Mouse (Mus musculus) T-cell, adult 2 months (primary cell): Measurements from ENCODE around the gene L3hypdh.
"Not testable (repeated sequence)": the region's sequence is repeated elsewhere in the genome, so short reads cannot be mapped to it uniquely, and the experiment has no call there.

Experiments used
- DNase-seq: peaks from one replicate; pipeline ENCODE4 v3.0.0; 2022; ENCODE audit warnings: low spot score

The L3hypdh gene

GRCm38 (mm10) chr12:72053303-72053702, 31.9 kb downstream of the L3hypdh start:
- no peak for DNase-seq

DNA sequence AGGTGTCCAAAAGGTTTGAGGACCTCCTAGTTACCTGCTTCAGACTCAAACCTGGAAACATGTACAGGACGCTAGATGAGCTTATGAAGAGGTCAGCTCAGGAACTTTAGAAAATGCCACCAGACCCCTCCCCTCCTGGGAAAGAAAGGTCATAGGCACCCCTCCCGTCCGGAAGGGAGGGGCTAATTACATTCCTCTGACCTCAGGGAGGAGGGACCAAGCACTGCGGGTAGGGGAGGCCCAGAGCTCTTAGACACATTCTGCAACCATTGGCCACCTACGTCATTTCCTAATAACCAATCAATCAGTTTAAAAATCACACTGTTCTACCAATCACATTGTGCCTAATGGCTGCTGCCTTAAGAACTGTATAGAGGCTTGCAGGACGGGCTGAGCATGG, 32.7 kb downstream of the L3hypdh start:
- no peak for DNase-seq

- DNase-seq = no peak
Observed at GRCm38 (mm10) chr12:72050821-72051220, 34.4 kb downstream of the L3hypdh start.

DNA sequence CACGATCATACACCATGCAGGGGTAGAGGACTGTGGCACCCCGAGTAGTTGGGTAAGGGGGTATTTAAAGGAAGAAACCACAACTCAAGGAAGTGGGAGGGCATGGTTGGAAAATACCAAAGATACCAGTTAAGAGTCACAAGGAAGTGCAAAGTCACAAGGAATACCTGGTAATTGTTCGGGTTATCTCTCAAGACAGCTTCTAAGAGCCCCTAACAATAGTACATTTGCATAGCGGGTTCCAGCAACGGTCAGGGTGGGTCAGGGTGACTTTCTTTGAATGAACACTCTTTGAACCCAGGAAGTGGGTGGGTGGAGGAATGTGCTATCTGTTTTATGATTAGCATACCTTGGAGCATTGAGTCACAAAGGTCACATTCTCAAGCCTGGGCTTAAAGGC, 35.1 kb downstream of the L3hypdh start:
- not testable (repeated sequence) for DNase-seq

GRCm38 (mm10) chr12:72047513-72047912, 37.7 kb downstream of the L3hypdh start:
- DNase-seq = no peak

- DNase-seq = no peak
Observed at GRCm38 (mm10) chr12:72041238-72041637, 44.0 kb downstream of the L3hypdh start.

DNA sequence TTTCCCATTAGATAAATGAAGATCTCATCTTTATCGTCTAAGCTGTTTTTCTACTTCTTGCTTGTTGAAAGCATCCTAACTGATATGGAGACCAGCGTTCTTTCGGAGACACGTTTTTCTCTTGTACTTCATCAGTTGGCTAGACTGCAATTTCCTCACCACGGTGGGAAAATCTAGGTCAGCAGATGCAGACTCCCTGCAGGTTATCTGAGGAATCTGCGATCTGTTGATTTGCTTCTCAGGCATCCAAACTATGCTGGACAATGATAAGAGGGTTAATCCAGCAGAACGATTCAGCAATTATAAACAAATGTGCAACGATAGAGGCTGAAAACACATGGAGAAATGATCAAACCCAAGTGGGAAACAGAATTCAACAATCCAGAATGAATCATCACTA, 45.7 kb downstream of the L3hypdh start:
- no peak for DNase-seq

DNA sequence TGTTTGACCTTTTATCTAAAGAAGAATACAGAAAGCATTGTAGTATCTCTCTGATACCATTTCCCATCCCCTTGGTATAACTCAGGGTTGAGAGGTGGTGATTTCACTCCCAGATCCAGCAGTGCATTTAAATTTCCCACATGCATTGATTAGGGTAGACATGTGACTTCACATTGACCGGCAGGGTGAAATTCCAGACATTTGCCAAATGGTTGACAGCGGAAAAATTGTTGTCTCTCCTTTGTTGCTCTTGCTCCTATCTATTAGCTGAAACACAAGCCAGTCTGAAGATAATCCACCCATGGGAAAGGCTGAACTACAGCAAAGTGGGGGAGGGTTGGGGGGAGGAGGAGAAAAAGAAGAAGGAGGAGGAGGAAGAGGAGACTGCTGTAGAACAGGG, 46.4 kb downstream of the L3hypdh start:
- DNase-seq = no peak

DNA sequence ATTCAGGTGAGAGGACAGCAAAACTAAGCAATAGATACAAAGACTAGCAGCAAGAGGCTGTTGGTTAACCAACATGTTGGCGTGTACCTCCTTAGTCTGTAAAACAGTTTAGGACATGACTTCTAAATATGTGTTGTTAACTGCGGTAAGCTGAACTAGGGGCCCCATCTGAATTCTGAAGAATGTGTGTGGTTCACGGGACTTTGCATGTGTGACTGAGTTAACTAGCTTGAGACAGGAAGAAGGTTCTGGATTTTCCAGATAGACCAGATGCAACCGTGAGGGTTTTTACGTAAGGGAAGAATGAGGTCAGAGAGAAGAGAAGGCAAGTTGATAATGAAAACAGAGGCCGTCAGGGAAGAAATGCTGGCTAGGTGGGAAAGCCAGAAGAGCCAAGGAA, 48.2 kb downstream of the L3hypdh start:
- DNase-seq = no peak

DNA sequence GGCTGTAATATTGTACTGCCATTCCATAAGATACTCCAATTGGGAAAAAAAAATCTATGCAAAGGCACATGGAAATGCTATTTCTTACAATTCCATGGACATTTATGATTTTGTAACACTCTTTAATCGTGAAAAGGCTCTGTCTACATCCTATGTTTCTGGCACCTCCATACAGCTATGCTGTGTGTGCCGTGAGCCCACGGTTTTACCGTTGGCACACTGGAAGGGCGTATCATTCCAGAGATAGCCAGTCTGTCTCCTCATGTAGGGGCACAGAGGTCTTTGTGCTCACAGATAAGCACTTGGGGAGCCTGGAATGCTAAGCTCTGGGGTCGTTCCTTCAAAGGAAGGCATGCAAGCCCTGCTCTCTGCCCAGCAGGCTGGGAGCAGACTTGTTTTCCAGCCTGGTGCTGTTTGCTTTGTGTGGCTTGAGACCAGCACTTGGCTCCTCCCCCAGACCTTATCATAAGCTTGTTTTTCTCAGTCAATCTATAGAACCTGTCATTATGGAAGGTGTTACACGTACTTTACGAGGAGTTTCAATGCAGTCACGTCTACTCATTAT, 49.1 kb downstream of the L3hypdh start:
- no peak for DNase-seq

- DNase-seq = no peak
Observed at GRCm38 (mm10) chr12:72031794-72032193, 53.4 kb downstream of the L3hypdh start.

DNA sequence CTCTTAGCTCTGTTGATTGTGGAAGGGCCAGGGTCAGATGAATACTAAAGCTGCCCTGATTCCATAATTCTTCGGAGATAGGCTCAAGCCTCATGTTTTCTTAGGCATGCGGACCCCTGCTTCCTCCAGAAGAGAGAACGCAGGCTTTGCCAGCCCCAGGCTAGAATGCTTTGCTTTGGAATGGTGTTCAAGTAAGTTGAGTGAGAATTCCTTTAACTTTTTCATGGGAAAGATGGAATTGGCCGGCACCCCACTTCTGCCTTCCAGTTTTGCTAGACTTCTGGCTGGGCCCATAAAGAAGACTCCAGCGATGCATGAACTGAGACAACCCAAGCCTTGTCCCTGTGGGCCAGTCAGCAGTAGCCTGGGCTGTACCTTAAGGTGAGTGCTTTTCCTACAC, 54.1 kb downstream of the L3hypdh start:
- no peak for DNase-seq

GRCm38 (mm10) chr12:72025275-72025795, 59.9 kb downstream of the L3hypdh start:
- DNase-seq = no peak

- no peak for DNase-seq
Observed at GRCm38 (mm10) chr12:72023572-72023971, 61.7 kb downstream of the L3hypdh start.
